Mouse (Mus musculus): ENCODE results near the gene Tmem11. TPM values are rescaled to one million over a fixed set of nuclear protein-coding genes. Genes with fewer than 3 reads are reported as not detected.
"Not testable (repeated sequence)": the region's sequence is repeated elsewhere in the genome, so short reads cannot be mapped to it uniquely, and the experiment has no call there.

Gene Tmem11
- total RNA-seq, 1 experiment: 50.0 TPM

GRCm38 (mm10) chr11:60873101-60873500, 6.0 kb downstream of the Tmem11 start:
- Histone ChIP-seq H3K9ac (ENCODE audit: insufficient read depth, low read depth, low read length, poor library complexity, severe bottlenecking) (no peak overlapping the region), H3K9me3 (ENCODE audit: control insufficient read depth, insufficient read depth, low read depth, low read length) (no peaks in the 10 kb centered on the region), H3K36me3 (ENCODE audit: control insufficient read depth, insufficient read depth, low read length, poor library complexity, severe bottlenecking) (peaks cover 20% of the 10 kb centered on the region), H3K27ac (ENCODE audit: insufficient read depth, low read depth, low read length, poor library complexity, severe bottlenecking) (no peak overlapping the region), H3K4me1 (ENCODE audit: control insufficient read depth in 2 of 2, insufficient read depth in 2 of 2, low read length in 2 of 2, poor library complexity in 1 of 2) (peaks cover 5 to 13% of the 10 kb centered on the region in 2 experiments; a peak in 2 of 4 replicates), H3K4me3 (ENCODE audit: insufficient read depth in 1 of 2, low read depth in 1 of 2, low read length in 2 of 2, poor library complexity in 1 of 2, severe bottlenecking in 1 of 2) (no peak overlapping the region)
- DNase-seq (ENCODE audit: low read depth, low spot score): no peak
- in situ Hi-C loops (cut with MboI; ENCODE audit: low sequenced_read_pairs in 2 of 2, unreplicated experiment in 2 of 2): no loop called here
- TF ChIP-seq ZC3H11A (IDR thresholded peaks at IDR 0.05; ENCODE audit: borderline replicate concordance, low read depth, low read length) (no peak), HCFC1 (IDR thresholded peaks at IDR 0.05; ENCODE audit: borderline replicate concordance, insufficient read depth, low read length) (no peak), CHD2 (IDR thresholded peaks at IDR 0.05; ENCODE audit: low read depth, low read length) (no peak), MAFK (IDR thresholded peaks at IDR 0.05; ENCODE audit: insufficient read depth, low read depth, low read length) (no peak), ZNF384 (IDR thresholded peaks at IDR 0.05; ENCODE audit: low read depth, low read length) (no peak)

- H3K4me1 ChIP-seq (ENCODE audit: control insufficient read depth in 2 of 2, insufficient read depth in 2 of 2, low read length in 2 of 2, poor library complexity in 1 of 2): peaks cover 3 to 12% of the 10 kb centered on the region in 2 experiments; a peak in 3 of 4 replicates
- H3K9ac ChIP-seq (ENCODE audit: insufficient read depth, low read depth, low read length, poor library complexity, severe bottlenecking): no peak overlapping the region
- no peak for DNase-seq (ENCODE audit: low read depth, low spot score)
- TF ChIP-seq CHD2 (IDR thresholded peaks at IDR 0.05; ENCODE audit: low read depth, low read length): no peak
- TF ChIP-seq ZC3H11A (IDR thresholded peaks at IDR 0.05; ENCODE audit: borderline replicate concordance, low read depth, low read length): no peak
- no peak for TF ChIP-seq MAFK (IDR thresholded peaks at IDR 0.05; ENCODE audit: insufficient read depth, low read depth, low read length)
- TF ChIP-seq ZNF384 (IDR thresholded peaks at IDR 0.05; ENCODE audit: low read depth, low read length): no peak
- no peak for TF ChIP-seq HCFC1 (IDR thresholded peaks at IDR 0.05; ENCODE audit: borderline replicate concordance, insufficient read depth, low read length)
- H3K27ac ChIP-seq (ENCODE audit: insufficient read depth, low read depth, low read length, poor library complexity, severe bottlenecking): no peak overlapping the region
- in situ Hi-C loops (cut with MboI; ENCODE audit: low sequenced_read_pairs in 2 of 2, unreplicated experiment in 2 of 2): no loop called here
- peaks cover 20% of the 10 kb centered on the region for H3K36me3 ChIP-seq (ENCODE audit: control insufficient read depth, insufficient read depth, low read length, poor library complexity, severe bottlenecking)
- no peak overlapping the region for H3K4me3 ChIP-seq (ENCODE audit: insufficient read depth in 1 of 2, low read depth in 1 of 2, low read length in 2 of 2, poor library complexity in 1 of 2, severe bottlenecking in 1 of 2)
- H3K9me3 ChIP-seq (ENCODE audit: control insufficient read depth, insufficient read depth, low read depth, low read length): no peaks in the 10 kb centered on the region
Observed at GRCm38 (mm10) chr11:60871409-60871808, 7.7 kb downstream of the Tmem11 start.

- H3K4me3 ChIP-seq (ENCODE audit: insufficient read depth in 1 of 2, low read depth in 1 of 2, low read length in 2 of 2, poor library complexity in 1 of 2, severe bottlenecking in 1 of 2); DNase-seq (ENCODE audit: low read depth, low spot score); H3K9me3 ChIP-seq (ENCODE audit: control insufficient read depth, insufficient read depth, low read depth, low read length); H3K9ac ChIP-seq (ENCODE audit: insufficient read depth, low read depth, low read length, poor library complexity, severe bottlenecking); H3K27ac ChIP-seq (ENCODE audit: insufficient read depth, low read depth, low read length, poor library complexity, severe bottlenecking); in situ Hi-C loops (cut with MboI; ENCODE audit: low sequenced_read_pairs in 2 of 2, unreplicated experiment in 2 of 2): not testable (repeated sequence)
- peaks cover 19% of the 10 kb centered on the region for H3K36me3 ChIP-seq (ENCODE audit: control insufficient read depth, insufficient read depth, low read length, poor library complexity, severe bottlenecking)
- peaks cover 0 to 13% of the 10 kb centered on the region in 2 experiments; a peak in 2 of 4 replicates for H3K4me1 ChIP-seq (ENCODE audit: control insufficient read depth in 2 of 2, insufficient read depth in 2 of 2, low read length in 2 of 2, poor library complexity in 1 of 2)
Observed at GRCm38 (mm10) chr11:60869471-60869870, 9.6 kb downstream of the Tmem11 start.

GRCm38 (mm10) chr11:60867904-60868303, 11.2 kb downstream of the Tmem11 start:
- H3K4me3 ChIP-seq (ENCODE audit: insufficient read depth in 1 of 2, low read depth in 1 of 2, low read length in 2 of 2, poor library complexity in 1 of 2, severe bottlenecking in 1 of 2): no peak overlapping the region
- no peaks in the 10 kb centered on the region for H3K9me3 ChIP-seq (ENCODE audit: control insufficient read depth, insufficient read depth, low read depth, low read length)
- no peak overlapping the region for H3K27ac ChIP-seq (ENCODE audit: insufficient read depth, low read depth, low read length, poor library complexity, severe bottlenecking)
- no peak for TF ChIP-seq ZC3H11A (IDR thresholded peaks at IDR 0.05; ENCODE audit: borderline replicate concordance, low read depth, low read length)
- TF ChIP-seq MAFK (IDR thresholded peaks at IDR 0.05; ENCODE audit: insufficient read depth, low read depth, low read length): no peak
- TF ChIP-seq CHD2 (IDR thresholded peaks at IDR 0.05; ENCODE audit: low read depth, low read length): no peak
- no peak for TF ChIP-seq HCFC1 (IDR thresholded peaks at IDR 0.05; ENCODE audit: borderline replicate concordance, insufficient read depth, low read length)
- no peak for TF ChIP-seq ZNF384 (IDR thresholded peaks at IDR 0.05; ENCODE audit: low read depth, low read length)
- no peak for DNase-seq (ENCODE audit: low read depth, low spot score)
- H3K4me1 ChIP-seq (ENCODE audit: control insufficient read depth in 2 of 2, insufficient read depth in 2 of 2, low read length in 2 of 2, poor library complexity in 1 of 2): peaks cover 0 to 13% of the 10 kb centered on the region in 2 experiments; a peak in 2 of 4 replicates
- H3K36me3 ChIP-seq (ENCODE audit: control insufficient read depth, insufficient read depth, low read length, poor library complexity, severe bottlenecking): peaks cover 27% of the 10 kb centered on the region
- in situ Hi-C loops (cut with MboI; ENCODE audit: low sequenced_read_pairs in 2 of 2, unreplicated experiment in 2 of 2): no loop called here
- H3K9ac ChIP-seq (ENCODE audit: insufficient read depth, low read depth, low read length, poor library complexity, severe bottlenecking): no peak overlapping the region

GRCm38 (mm10) chr11:60867456-60867855, 11.6 kb downstream of the Tmem11 start:
- H3K4me3 ChIP-seq (ENCODE audit: insufficient read depth in 1 of 2, low read depth in 1 of 2, low read length in 2 of 2, poor library complexity in 1 of 2, severe bottlenecking in 1 of 2): no peak overlapping the region
- H3K9me3 ChIP-seq (ENCODE audit: control insufficient read depth, insufficient read depth, low read depth, low read length): no peaks in the 10 kb centered on the region
- in situ Hi-C loops (cut with MboI; ENCODE audit: low sequenced_read_pairs in 2 of 2, unreplicated experiment in 2 of 2): no loop called here
- peaks cover 0 to 13% of the 10 kb centered on the region in 2 experiments; a peak in 2 of 4 replicates for H3K4me1 ChIP-seq (ENCODE audit: control insufficient read depth in 2 of 2, insufficient read depth in 2 of 2, low read length in 2 of 2, poor library complexity in 1 of 2)
- TF ChIP-seq CHD2 (IDR thresholded peaks at IDR 0.05; ENCODE audit: low read depth, low read length) (no peak), ZNF384 (IDR thresholded peaks at IDR 0.05; ENCODE audit: low read depth, low read length) (no peak), MAFK (IDR thresholded peaks at IDR 0.05; ENCODE audit: insufficient read depth, low read depth, low read length) (no peak), ZC3H11A (IDR thresholded peaks at IDR 0.05; ENCODE audit: borderline replicate concordance, low read depth, low read length) (no peak), HCFC1 (IDR thresholded peaks at IDR 0.05; ENCODE audit: borderline replicate concordance, insufficient read depth, low read length) (no peak)
- no peak overlapping the region for H3K27ac ChIP-seq (ENCODE audit: insufficient read depth, low read depth, low read length, poor library complexity, severe bottlenecking)
- no peak for DNase-seq (ENCODE audit: low read depth, low spot score)
- peaks cover 29% of the 10 kb centered on the region for H3K36me3 ChIP-seq (ENCODE audit: control insufficient read depth, insufficient read depth, low read length, poor library complexity, severe bottlenecking)
- no peak overlapping the region for H3K9ac ChIP-seq (ENCODE audit: insufficient read depth, low read depth, low read length, poor library complexity, severe bottlenecking)
